Mouse (Mus musculus) neural tube, embryonic 12.5 days (tissue): ENCODE results near the gene 4430402I18Rik. TPM values are rescaled to one million over a fixed set of nuclear protein-coding genes. Genes with fewer than 3 reads are reported as not detected.
A peak's percentile ranks its signal among the peaks of the same experiment; 100 is the strongest.

Experiments used
- ATAC-seq: fragments of 200-750 bp; cut with Nextera tagmentation; 2 replicates; pipeline ENCODE4 v1.8.0; 2017; ENCODE audit warnings: low read depth, mild to moderate bottlenecking, moderate TSS enrichment, moderate library complexity; ENCODE audit not compliant: low FRiP score
- H3K27ac ChIP-seq: fragments of 300-500 bp; sonication (generic); 2 replicates; pipeline ENCODE4 v1.5.1; 2016
- H3K27me3 ChIP-seq: fragments of 300-500 bp; sonication (generic); replicated peaks from 2 replicates; pipeline ENCODE4 v1.6.1; 2016; ENCODE audit warnings: mild to moderate bottlenecking
- H3K36me3 ChIP-seq: fragments of 300-500 bp; sonication (generic); 2 replicates; pipeline ENCODE4 v1.6.1; 2016; ENCODE audit warnings: mild to moderate bottlenecking
- H3K4me1 ChIP-seq: fragments of 300-500 bp; sonication (generic); 2 replicates; pipeline ENCODE4 v1.6.1; 2016
- H3K4me2 ChIP-seq: fragments of 300-500 bp; sonication (generic); replicated peaks from 2 replicates; pipeline ENCODE4 v1.6.1; 2016; ENCODE audit warnings: mild to moderate bottlenecking
- H3K4me3 ChIP-seq: fragments of 300-500 bp; sonication (generic); 2 replicates; pipeline ENCODE4 v1.5.1; 2016
- H3K9ac ChIP-seq: fragments of 300-500 bp; sonication (generic); 2 replicates; pipeline ENCODE4 v1.6.1; 2016; ENCODE audit warnings: mild to moderate bottlenecking
- H3K9me3 ChIP-seq: fragments of 300-500 bp; sonication (generic); 2 replicates; pipeline ENCODE4 v1.6.1; 2016; ENCODE audit warnings: mild to moderate bottlenecking
- WGBS: fragments of 180-500 bp; shearing (Covaris S2); methylation state at CpG from one replicate; pipeline ENCODE4 v1.1.7; 2016; 5-methylcytosine and 5-hydroxymethylcytosine counted together
- polyA plus RNA-seq: library from polyadenylated mRNA; unstranded; fragments of >200 nt; fragmentation: Nextera tagmentation; extraction: Ambion mirVana; gene quantifications from 2 replicates; pipeline ENCODE4 v1.2.1, GENCODE M21; 2016

Gene 4430402I18Rik
- polyA plus RNA-seq, 1 experiment from 2014 or later, result 0.39 TPM

DNA sequence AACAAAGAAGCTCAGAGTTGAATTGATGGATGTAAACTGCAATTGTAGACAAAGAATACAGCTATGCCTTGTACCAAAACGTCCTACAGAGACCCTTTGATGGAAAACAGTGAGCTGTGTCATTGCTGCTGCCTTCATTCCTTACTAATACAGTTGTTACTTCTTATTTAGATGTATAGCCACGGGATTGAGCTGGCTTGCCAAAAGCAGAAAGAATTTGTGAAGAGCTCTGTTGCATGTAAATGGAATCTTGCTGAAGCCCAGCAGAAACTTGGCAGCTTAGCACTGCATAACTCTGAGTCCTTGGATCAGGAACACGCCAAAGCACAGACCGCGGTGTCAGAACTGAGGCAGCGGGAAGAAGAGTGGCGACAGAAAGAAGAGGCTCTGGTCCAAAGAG, 27.3 kb upstream of the 4430402I18Rik start:
- Histone ChIP-seq H3K27me3 (no peaks in the 10 kb centered on the region), H3K27ac (no peak overlapping the region), H3K9ac (no peak overlapping the region), H3K4me3 (no peak overlapping the region), H3K36me3 (peaks cover 32% of the 10 kb centered on the region), H3K4me1 (peaks cover 7% of the 10 kb centered on the region), H3K9me3 (no peaks in the 10 kb centered on the region), H3K4me2 (no peak overlapping the region)
- no peak for ATAC-seq
- 76% methylated on average over 7 of the region's 7 CpGs for WGBS

DNA sequence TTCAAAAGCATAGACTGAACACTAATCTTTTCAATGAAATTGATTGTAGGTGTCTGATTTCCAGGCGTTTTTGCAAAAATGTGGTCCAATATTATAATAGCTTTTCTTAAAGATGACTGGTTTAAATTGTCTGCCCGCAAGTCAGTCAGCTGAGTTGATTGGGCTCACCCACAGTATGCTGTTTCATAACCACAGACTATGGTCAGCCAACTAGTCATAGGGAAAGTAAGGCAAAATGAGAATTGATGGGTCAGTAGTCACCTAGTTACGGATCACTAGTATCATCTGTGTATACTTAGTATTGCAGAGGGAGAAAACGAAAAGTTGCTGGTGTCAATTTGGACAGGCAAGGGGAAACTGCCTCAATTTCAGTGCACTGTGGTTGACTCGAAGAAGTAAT, 23.8 kb upstream of the 4430402I18Rik start:
- Histone ChIP-seq H3K27ac (no peak overlapping the region), H3K4me3 (peak overlapping the region; percentile 90), H3K27me3 (no peaks in the 10 kb centered on the region), H3K4me1 (peaks cover 7% of the 10 kb centered on the region), H3K36me3 (peaks cover 22% of the 10 kb centered on the region), H3K9ac (no peak overlapping the region), H3K9me3 (no peaks in the 10 kb centered on the region), H3K4me2 (peak overlapping the region; percentile 77)
- WGBS, result 70% methylated on average over 5 of the region's 5 CpGs
- no peak for ATAC-seq

DNA sequence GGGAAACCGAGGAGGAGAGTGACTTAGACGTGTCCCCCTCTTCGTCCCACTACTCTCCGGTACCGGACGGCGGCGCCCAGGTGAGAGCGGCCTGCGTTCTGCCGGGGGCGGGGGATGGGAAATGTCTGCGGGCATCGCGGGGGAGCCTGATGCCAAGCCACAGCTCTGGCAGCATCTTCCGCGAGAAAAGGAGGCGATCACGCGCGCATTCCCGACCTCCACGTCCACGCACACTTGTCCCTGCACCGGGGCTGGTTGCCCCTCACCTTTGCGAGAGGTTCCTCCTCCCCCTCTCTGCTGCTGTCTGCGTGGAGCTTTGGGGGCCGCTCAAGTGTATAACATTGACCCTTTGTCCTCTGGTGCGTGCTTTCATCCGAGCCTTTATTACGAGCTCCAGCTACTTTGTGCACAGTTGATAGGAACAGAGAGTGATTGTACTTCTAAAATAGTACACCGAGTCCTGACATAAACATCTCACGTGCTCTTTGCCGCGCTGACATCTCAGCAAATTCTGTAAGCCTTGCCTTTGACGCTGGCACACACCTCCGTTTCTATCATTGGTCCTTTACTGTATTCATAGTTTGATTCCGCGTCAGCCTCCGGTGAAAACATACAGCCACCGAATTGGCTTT, 23.1 kb upstream of the 4430402I18Rik start:
- ATAC-seq, result peak; percentile 67

DNA sequence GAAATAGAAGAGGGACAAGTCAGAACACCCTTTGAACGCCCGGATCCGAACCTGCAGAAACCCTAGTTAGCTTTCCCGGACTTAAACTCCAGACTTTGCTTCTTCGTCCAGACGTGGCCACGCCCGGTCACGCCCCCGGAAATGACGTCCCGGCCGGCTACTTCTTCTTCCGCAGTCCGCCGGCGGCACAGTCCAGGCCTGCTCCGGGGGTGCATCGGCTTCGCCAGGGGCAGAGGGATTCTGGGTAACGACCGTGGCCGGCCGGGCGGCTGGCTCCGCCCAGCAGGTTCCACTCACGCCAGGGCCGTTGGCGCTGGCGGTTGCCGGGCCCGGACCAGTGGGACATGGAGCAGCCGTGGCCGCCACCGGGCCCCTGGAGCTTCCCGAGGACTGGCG, 22.6 kb upstream of the 4430402I18Rik start, which contains the start of gene Cdc37l1:
Cdc37l1 (plus strand) TSS at position 159 of the 396 bp plus-strand sequence.
- Histone ChIP-seq H3K27ac (peak within 1 kb of the TSS; percentile 75), H3K4me2 (peak within 1 kb of the TSS; percentile 77), H3K4me1 (peaks cover 7% of the 10 kb centered on the region), H3K9me3 (no peaks in the 10 kb centered on the region), H3K36me3 (peaks cover 11% of the 10 kb centered on the region), H3K9ac (peak within 1 kb of the TSS; percentile 88), H3K4me3 (peak within 1 kb of the TSS; percentile 90), H3K27me3 (no peaks in the 10 kb centered on the region)
- ATAC-seq, result peak; percentile 98
- under 1% methylated on average over 37 of the region's 37 CpGs for WGBS

More for the DNA sequence above, 23.1 kb upstream of the 4430402I18Rik start:
- Histone ChIP-seq H3K4me3 (peak overlapping the region; percentile 90), H3K4me2 (peak overlapping the region; percentile 77), H3K27me3 (no peaks in the 10 kb centered on the region), H3K36me3 (peaks cover 16% of the 10 kb centered on the region), H3K9me3 (no peaks in the 10 kb centered on the region), H3K4me1 (peaks cover 7% of the 10 kb centered on the region), H3K27ac (peak overlapping the region; percentile 75), H3K9ac (peak overlapping the region; percentile 88)
- 1% methylated on average over 41 of the region's 41 CpGs for whole genome bisulfite sequencing

DNA sequence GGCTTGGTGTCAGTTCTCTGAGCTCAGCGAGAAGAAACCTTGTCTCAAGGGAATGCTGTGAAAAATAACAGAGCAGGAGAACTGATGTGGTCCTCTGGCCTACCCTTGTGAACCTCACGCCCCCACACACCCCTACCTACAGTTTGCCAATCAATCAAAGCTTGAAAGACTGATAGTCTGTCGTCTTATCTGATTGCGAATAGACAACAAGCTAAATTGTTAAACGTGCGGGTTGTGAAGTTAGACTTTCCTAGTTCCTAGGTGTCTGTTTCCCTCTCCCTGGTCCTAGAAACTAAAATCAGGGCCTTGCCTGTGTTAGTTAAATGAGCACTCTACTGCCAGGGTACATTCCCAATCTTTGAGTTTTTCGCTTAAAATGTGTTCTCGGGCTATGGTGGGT, 21.9 kb upstream of the 4430402I18Rik start:
- H3K4me3 ChIP-seq, result peak overlapping the region; percentile 90
- H3K36me3 ChIP-seq, result peaks cover 5% of the 10 kb centered on the region; the same call in 1 of the 2 replicates
- H3K27ac ChIP-seq, result no peak overlapping the region
- peaks cover 7% of the 10 kb centered on the region for H3K4me1 ChIP-seq
- H3K27me3 ChIP-seq, result no peaks in the 10 kb centered on the region
- ATAC-seq, result no peak
- peak overlapping the region; percentile 77 for H3K4me2 ChIP-seq
- 0 out of 2 replicates have a peak overlapping the region, but pooled peaks have one; percentile 10 for H3K9ac ChIP-seq
- H3K9me3 ChIP-seq, result no peaks in the 10 kb centered on the region
- WGBS, result 72% methylated on average over 8 of the region's 8 CpGs

DNA sequence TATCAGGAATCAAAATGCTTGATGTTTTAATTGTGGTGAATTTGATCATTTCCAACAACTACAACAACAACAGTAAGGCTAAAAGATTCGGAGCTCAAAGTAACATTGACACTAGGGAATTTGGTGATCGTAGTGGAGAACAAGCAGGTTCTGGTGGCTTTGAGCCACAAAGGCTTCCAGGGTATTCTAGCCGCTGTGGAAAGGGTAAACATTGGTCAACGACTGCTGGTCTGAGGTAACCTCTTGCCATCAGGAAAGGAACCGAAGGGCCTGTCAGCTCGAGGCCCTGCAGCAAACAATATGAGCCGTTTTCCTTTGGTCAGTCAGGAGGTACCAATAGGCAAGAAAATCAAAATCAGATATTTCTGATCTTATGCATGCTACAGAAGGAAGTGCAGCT, 15.0 kb upstream of the 4430402I18Rik start:
- H3K27me3 ChIP-seq, result no peaks in the 10 kb centered on the region
- 85% methylated on average over 7 of the region's 7 CpGs for WGBS
- H3K9ac ChIP-seq, result no peak overlapping the region
- no peaks in the 10 kb centered on the region for H3K4me1 ChIP-seq
- H3K27ac ChIP-seq, result no peak overlapping the region
- H3K4me2 ChIP-seq, result no peak overlapping the region
- ATAC-seq, result no peak
- H3K4me3 ChIP-seq, result no peak overlapping the region
- no peaks in the 10 kb centered on the region for H3K36me3 ChIP-seq
- H3K9me3 ChIP-seq, result no peaks in the 10 kb centered on the region

DNA sequence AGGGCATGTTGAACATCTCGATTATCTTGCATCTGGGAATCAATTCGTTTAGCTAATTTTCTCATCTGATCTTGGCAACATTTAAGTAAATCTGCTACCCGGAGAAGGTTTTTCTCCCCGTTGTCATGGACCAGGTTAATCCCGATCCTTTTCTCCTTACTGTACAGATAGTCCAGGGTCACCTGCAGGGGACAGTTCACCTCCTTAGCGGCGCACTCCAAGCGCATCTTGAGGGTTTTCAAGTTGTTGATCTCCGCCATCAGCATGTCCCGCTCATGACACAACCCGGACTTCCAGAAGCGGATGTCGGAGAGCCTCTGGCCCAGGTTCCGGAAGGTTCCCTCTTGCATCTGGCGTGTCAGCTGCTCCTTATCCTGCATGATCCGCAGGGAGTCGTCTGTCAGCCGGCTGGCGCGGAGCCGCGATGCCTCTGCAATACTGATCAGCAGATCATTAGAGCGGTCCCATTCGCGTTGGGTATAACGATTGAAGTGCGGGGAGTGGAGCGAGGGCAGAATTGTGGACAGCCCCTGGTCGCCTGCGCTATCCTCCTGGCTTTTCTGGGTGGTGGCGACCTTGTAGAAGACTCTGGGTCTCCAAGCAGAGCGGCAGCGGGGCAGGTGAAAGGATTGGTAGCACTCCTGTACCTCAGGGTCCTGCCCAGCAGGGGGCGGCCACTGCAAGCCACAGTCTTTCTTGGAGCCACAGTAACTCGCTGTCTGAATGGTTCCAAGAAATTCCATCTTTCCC, 7.4 kb upstream of the 4430402I18Rik start:
- Histone ChIP-seq H3K4me2 (peak overlapping the region; percentile 76), H3K9me3 (no peaks in the 10 kb centered on the region), H3K9ac (peak overlapping the region; percentile 40; the same call in 1 of the 2 replicates), H3K4me3 (peak overlapping the region; percentile 40), H3K27ac (no peak overlapping the region), H3K36me3 (no peaks in the 10 kb centered on the region), H3K4me1 (no peaks in the 10 kb centered on the region), H3K27me3 (no peaks in the 10 kb centered on the region)
- ATAC-seq, result peak; percentile 90
- WGBS, result 19% methylated on average over 35 of the region's 35 CpGs

DNA sequence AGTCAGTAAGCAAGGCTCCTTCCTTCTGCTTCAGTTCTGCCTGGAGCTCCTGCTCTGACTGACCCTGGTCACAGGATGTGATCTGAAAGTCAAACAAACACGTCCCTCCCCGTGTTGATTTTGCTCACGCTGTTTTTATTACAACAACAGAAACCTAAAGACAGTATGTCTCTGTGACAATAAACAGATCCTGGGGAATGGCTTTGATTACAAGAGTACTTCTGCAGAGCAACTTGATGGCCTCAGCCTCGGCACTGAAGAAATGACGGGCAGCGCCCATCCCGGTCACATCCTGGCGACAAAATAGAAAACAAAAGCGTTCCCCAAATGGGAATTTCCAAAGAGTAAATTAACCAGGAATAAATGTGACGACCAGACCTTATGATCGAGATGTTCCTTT, 2.7 kb upstream of the 4430402I18Rik start:
- Histone ChIP-seq H3K36me3 (no peaks in the 10 kb centered on the region), H3K4me3 (no peak overlapping the region), H3K4me2 (no peak overlapping the region), H3K9ac (no peak overlapping the region), H3K9me3 (no peaks in the 10 kb centered on the region), H3K27ac (no peak overlapping the region), H3K27me3 (no peaks in the 10 kb centered on the region; the same call in 1 of the 2 replicates), H3K4me1 (peaks cover 6% of the 10 kb centered on the region; the same call in 1 of the 2 replicates)
- ATAC-seq, result no peak
- WGBS, result 75% methylated on average over 11 of the region's 11 CpGs

DNA sequence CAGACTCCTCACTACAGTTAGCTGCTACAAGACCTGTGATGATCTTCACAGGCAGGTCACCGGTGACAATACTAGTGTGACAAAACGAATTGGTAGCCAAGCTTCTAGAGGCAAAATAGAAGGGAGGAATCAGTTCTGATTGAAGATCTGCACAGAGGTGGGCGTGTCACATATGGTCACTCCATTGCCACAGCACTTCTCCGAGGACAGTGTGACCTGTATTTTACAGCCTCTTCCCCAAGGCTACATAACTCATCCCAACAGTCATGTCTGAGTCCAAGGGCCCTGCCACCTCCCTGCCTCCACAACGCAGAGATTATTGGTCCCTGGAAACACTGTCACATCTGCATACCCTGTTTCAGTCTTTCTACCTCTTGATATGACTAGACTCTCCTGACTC, 1.6 kb upstream of the 4430402I18Rik start:
- Histone ChIP-seq H3K4me3 (no peak overlapping the region), H3K36me3 (no peaks in the 10 kb centered on the region), H3K27me3 (no peaks in the 10 kb centered on the region; the same call in 1 of the 2 replicates), H3K4me1 (peaks cover 11% of the 10 kb centered on the region), H3K9me3 (no peaks in the 10 kb centered on the region), H3K9ac (no peak overlapping the region), H3K27ac (no peak overlapping the region), H3K4me2 (no peak overlapping the region)
- WGBS, result 78% methylated on average over 5 of the region's 5 CpGs
- no peak for ATAC-seq

DNA sequence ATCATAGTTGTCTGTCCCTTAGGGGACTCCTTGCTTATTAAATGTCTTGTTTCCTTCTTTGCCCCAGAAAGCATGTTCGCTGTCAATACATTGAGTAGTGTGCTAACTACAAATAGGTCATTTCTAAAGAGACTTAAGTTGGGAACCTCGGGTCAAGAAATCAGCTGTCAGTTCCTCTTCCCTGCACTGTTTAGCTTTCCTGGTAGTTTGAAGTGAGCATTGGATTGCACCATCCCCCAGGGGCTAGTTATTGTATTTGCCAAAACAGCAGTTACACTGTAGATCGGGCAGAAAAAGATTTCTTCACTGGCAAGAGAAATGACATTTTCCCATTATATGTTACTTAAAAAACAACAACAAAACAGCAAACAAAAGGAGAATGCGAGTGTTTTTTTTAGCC, 578 bp upstream of the 4430402I18Rik start:
- ATAC-seq, result no peak
- Histone ChIP-seq H3K36me3 (no peaks in the 10 kb centered on the region), H3K9ac (no peak overlapping the region), H3K9me3 (no peaks in the 10 kb centered on the region), H3K27ac (no peak overlapping the region), H3K4me1 (peaks cover 11% of the 10 kb centered on the region), H3K4me3 (no peak overlapping the region), H3K4me2 (no peak overlapping the region), H3K27me3 (no peaks in the 10 kb centered on the region; the same call in 1 of the 2 replicates)
- WGBS, result 76% methylated on average over 4 of the region's 4 CpGs

DNA sequence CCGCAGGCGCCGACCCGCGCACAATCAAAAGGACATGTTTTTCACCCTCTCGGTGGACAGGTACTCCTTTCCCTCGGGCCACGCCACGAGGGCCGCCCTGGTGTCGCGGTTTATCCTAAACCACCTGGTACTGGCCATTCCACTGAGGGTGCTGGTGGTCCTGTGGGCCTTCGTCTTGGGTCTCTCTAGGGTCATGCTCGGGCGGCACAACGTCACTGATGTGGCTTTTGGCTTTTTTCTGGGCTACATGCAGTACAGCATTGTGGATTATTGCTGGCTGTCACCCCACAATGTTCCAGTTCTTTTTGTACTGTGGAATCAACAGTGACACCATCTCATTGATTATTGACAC, 3.1 kb downstream of the 4430402I18Rik start:
- no peaks in the 10 kb centered on the region for H3K36me3 ChIP-seq
- H3K4me1 ChIP-seq, result peaks cover 11% of the 10 kb centered on the region
- H3K27ac ChIP-seq, result no peak overlapping the region
- no peaks in the 10 kb centered on the region for H3K9me3 ChIP-seq
- peak overlapping the region; percentile 88 for H3K9ac ChIP-seq
- WGBS, result 5% methylated on average over 16 of the region's 16 CpGs
- H3K4me2 ChIP-seq, result peak overlapping the region; percentile 89
- H3K4me3 ChIP-seq, result peak overlapping the region; percentile 85
- no peaks in the 10 kb centered on the region; the same call in 1 of the 2 replicates for H3K27me3 ChIP-seq
- 0 out of 2 replicates have a peak, but pooled peaks have one; percentile 29 for ATAC-seq

DNA sequence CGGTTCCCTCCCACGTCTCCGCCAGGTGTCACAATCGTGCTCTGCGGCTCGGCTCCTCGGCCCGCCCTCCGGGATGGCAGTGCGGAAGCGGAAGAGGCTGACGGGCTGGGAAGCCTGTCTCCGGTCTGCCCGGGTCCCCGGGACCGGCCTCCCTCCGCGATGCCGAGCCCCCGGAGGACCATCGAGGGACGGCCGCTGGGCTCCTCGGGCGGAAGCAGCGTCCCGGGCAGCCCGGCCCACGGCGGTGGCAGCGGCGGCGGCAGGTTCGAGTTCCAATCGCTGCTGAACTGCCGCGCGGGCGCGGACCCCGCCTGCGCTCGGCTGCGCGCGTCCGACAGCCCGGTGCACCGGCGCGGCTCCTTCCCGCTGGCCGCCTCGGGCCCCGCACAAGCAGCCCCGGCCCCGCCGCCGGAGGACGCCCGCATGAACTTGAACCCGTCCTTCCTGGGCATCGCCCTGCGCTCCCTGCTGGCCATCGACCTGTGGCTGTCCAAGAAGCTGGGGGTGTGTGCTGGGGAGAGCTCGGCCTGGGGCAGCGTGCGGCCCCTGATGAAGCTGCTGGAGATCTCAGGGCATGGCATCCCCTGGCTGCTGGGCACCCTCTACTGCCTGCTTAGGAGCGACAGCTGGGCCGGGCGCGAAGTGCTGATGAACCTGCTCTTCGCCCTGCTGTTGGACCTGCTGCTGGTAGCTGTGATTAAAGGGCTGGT, 3.6 kb downstream of the 4430402I18Rik start, which contains the start of gene Plpp6:
Plpp6 (plus strand) TSS at position 112 of the 710 bp plus-strand sequence.
- under 1% methylated on average over 73 of the region's 73 CpGs for WGBS
- peaks cover 11% of the 10 kb centered on the region for H3K4me1 ChIP-seq

More for the DNA sequence above, 3.6 kb downstream of the 4430402I18Rik start, which contains the start of gene Plpp6:
- Histone ChIP-seq H3K4me2 (peak within 1 kb of the TSS; percentile 89), H3K9me3 (no peaks in the 10 kb centered on the region), H3K9ac (peak within 1 kb of the TSS; percentile 88), H3K36me3 (no peaks in the 10 kb centered on the region), H3K27me3 (no peaks in the 10 kb centered on the region; the same call in 1 of the 2 replicates), H3K27ac (peak within 1 kb of the TSS; percentile 50), H3K4me3 (peak within 1 kb of the TSS; percentile 85)
- peak; percentile 89 for ATAC-seq
